In genomic region chr4:156076911-156077382, GRCm38 (mm10) we compare ENCODE assay signal across 9 mouse cellular contexts. TPM values are rescaled to one million over a fixed set of nuclear protein-coding genes. Genes with fewer than 3 reads are reported as not detected.
DNase-seq lines count a peak whose midpoint lies in the region; ATAC-seq lines count a peak whose summit lies in the region.
"Had no signal": no experiment of that assay in that cellular context is flagged by ENCODE, and none has a peak within 500 bp of the region (broad histone marks: within the 10 kb centered on the region; RNA-seq: fewer than 3 reads in every experiment).

No protein-coding gene starts in this region.

- H3K9me3 ChIP-seq in heart, embryonic 14.5 days (ENCODE audit: control insufficient read depth, low read length): no peaks in the 10 kb centered on the region
- no peaks in the 10 kb centered on the region for H3K9me3 ChIP-seq in intestine, embryonic 16.5 days (ENCODE audit: control insufficient read depth, low read length)
- no peaks in the 10 kb centered on the region for H3K9me3 ChIP-seq in neural tube, embryonic 12.5 days

- peak overlapping the region; percentile 49 to 53; a peak in 3 of 4 replicates for H3K4me3 ChIP-seq in heart, embryonic 14.5 days (ENCODE audit: control insufficient read depth in 1 of 2, insufficient read depth in 1 of 2, low read depth in 1 of 2, low read length in 2 of 2)
- H3K4me3 ChIP-seq in intestine, embryonic 16.5 days (ENCODE audit: low read length): peak overlapping the region; percentile 53
- H3K4me3 ChIP-seq in neural tube, embryonic 12.5 days: no peak overlapping the region

- no peak for DNase-seq in heart, postnatal 4 days
- no peak for DNase-seq in frontal cortex, postnatal 36 days (ENCODE audit: low spot score in 2 of 2)
- no peak for DNase-seq in cerebellum, postnatal 25 days
- no peak for DNase-seq in left cerebral cortex, adult 9 months (ENCODE audit: low spot score in 2 of 2)

- peak overlapping the region; percentile 67; the same call in 1 of the 2 replicates for H3K9ac ChIP-seq in heart, embryonic 14.5 days (ENCODE audit: low read length)
- peak overlapping the region; percentile 75 for H3K9ac ChIP-seq in intestine, embryonic 16.5 days (ENCODE audit: low read depth, low read length)
- H3K9ac ChIP-seq in neural tube, embryonic 12.5 days: no peak overlapping the region

- H3K27me3 ChIP-seq in heart, embryonic 14.5 days (ENCODE audit: control insufficient read depth, insufficient read depth, low read length): peaks cover 8% of the 10 kb centered on the region
- peaks cover 5% of the 10 kb centered on the region; the same call in 1 of the 2 replicates for H3K27me3 ChIP-seq in intestine, embryonic 16.5 days (replicated peaks; ENCODE audit: control insufficient read depth, insufficient read depth, low read length)
- H3K27me3 ChIP-seq in neural tube, embryonic 12.5 days (replicated peaks): peaks cover 27% of the 10 kb centered on the region

- H3K27ac ChIP-seq in heart, embryonic 14.5 days (replicated peaks in 1 of 2; ENCODE audit: control insufficient read depth in 1 of 2, insufficient read depth in 1 of 2, low read depth in 2 of 2, low read length in 2 of 2): peak overlapping the region in 1 of 2 experiments; percentile 33; a peak in 1 of 4 replicates
- peak overlapping the region; percentile 83 for H3K27ac ChIP-seq in intestine, embryonic 16.5 days (ENCODE audit: low read length)
- no peak overlapping the region for H3K27ac ChIP-seq in neural tube, embryonic 12.5 days

- H3K36me3 ChIP-seq in heart, embryonic 14.5 days (ENCODE audit: control insufficient read depth, insufficient read depth, low read length): no peaks in the 10 kb centered on the region
- no peaks in the 10 kb centered on the region for H3K36me3 ChIP-seq in intestine, embryonic 16.5 days (ENCODE audit: control insufficient read depth, insufficient read depth, low read length)
- no peaks in the 10 kb centered on the region for H3K36me3 ChIP-seq in neural tube, embryonic 12.5 days

- H3K4me2 ChIP-seq in heart, embryonic 14.5 days (ENCODE audit: low read length): peak overlapping the region; percentile 98
- H3K4me2 ChIP-seq in intestine, embryonic 16.5 days (ENCODE audit: low read depth, low read length): peak overlapping the region; percentile 82
- H3K4me2 ChIP-seq in neural tube, embryonic 12.5 days (replicated peaks): peak overlapping the region; percentile 60

- no peak for ATAC-seq in heart, embryonic 14.5 days (ENCODE audit: insufficient number of reproducible peaks, insufficient read depth, low FRiP score, low read depth)
- ATAC-seq in common myeloid progenitor, adult 5-6 weeks (replicated peaks; ENCODE audit: low read depth, poor library complexity, severe bottlenecking): peak; percentile 62
- peak; percentile 41 for ATAC-seq in intestine, embryonic 16.5 days
- ATAC-seq in neural tube, embryonic 12.5 days (ENCODE audit: low FRiP score, low read depth): no peak

- 12% methylated on average over 8 of the region's 8 CpGs for WGBS in heart, embryonic 14.5 days
- 8% methylated on average over 8 of the region's 8 CpGs for WGBS in intestine, embryonic 16.5 days
- 9% methylated on average over 8 of the region's 8 CpGs for WGBS in neural tube, embryonic 12.5 days

- H3K4me1 ChIP-seq in heart, embryonic 14.5 days (ENCODE audit: control insufficient read depth in 2 of 2, insufficient read depth in 2 of 2, low read length in 2 of 2): peaks cover 14 to 15% of the 10 kb centered on the region in 2 experiments
- H3K4me1 ChIP-seq in intestine, embryonic 16.5 days (ENCODE audit: control insufficient read depth, insufficient read depth, low read length): peaks cover 18% of the 10 kb centered on the region
- H3K4me1 ChIP-seq in neural tube, embryonic 12.5 days: peaks cover 14% of the 10 kb centered on the region

RNA-seq across cellular contexts. Expression of gene Ttll10, which starts 17.7 kb away (rescaled TPM):
- 0.11 and 0.26 TPM in 2 replicates for polyA plus RNA-seq in heart, embryonic 14.5 days (2014; fragmentation: Nextera tagmentation; extraction: Ambion mirVana)
- total RNA-seq in heart, postnatal 4 days (2021): under 1 TPM; 0.16 to 0.55 TPM
- total RNA-seq in common myeloid progenitor, adult 5-6 weeks (2017): not detected in 2 replicates
- polyA plus RNA-seq in intestine, embryonic 16.5 days (2015; fragmentation: Nextera tagmentation; extraction: Ambion mirVana): 4.2 and 4.7 TPM in 2 replicates
- 0.20 TPM in 1 of 2 replicates, not detected in the other for polyA plus RNA-seq in neural tube, embryonic 12.5 days (2016; fragmentation: Nextera tagmentation; extraction: Ambion mirVana)
- total RNA-seq: heart, postnatal 10 days had no signal

RNA-seq across cellular contexts. Expression of gene 9430015G10Rik, which starts 32.8 kb away (rescaled TPM):
- polyA plus RNA-seq in heart, embryonic 14.5 days (2014; fragmentation: Nextera tagmentation; extraction: Ambion mirVana): 12.0 and 14.6 TPM in 2 replicates
- total RNA-seq in heart, postnatal 4 days (2021): 1 to 10 TPM; 7.3 to 9.4 TPM
- total RNA-seq in common myeloid progenitor, adult 5-6 weeks (2017): 34.1 and 42.2 TPM in 2 replicates
- polyA plus RNA-seq in intestine, embryonic 16.5 days (2015; fragmentation: Nextera tagmentation; extraction: Ambion mirVana): 21.4 and 22.3 TPM in 2 replicates
- polyA plus RNA-seq in neural tube, embryonic 12.5 days (2016; fragmentation: Nextera tagmentation; extraction: Ambion mirVana): 42.4 and 45.6 TPM in 2 replicates

RNA-seq across cellular contexts. Expression of gene Tnfrsf18, which starts 51.0 kb away (rescaled TPM):
- polyA plus RNA-seq in heart, embryonic 14.5 days (2014; fragmentation: Nextera tagmentation; extraction: Ambion mirVana): 2.2 and 2.3 TPM in 2 replicates
- total RNA-seq in heart, postnatal 4 days (2021): under 1 TPM in 1 of 2 experiments, not detected in 1; 0.29 TPM
- total RNA-seq in common myeloid progenitor, adult 5-6 weeks (2017): 6.1 and 9.8 TPM in 2 replicates
- 1.0 and 1.4 TPM in 2 replicates for polyA plus RNA-seq in intestine, embryonic 16.5 days (2015; fragmentation: Nextera tagmentation; extraction: Ambion mirVana)
- 1.6 and 2.0 TPM in 2 replicates for polyA plus RNA-seq in neural tube, embryonic 12.5 days (2016; fragmentation: Nextera tagmentation; extraction: Ambion mirVana)

RNA-seq across cellular contexts. Expression of gene Rnf223, which starts 53.4 kb away (rescaled TPM):
- 0.07 and 0.22 TPM in 2 replicates for polyA plus RNA-seq in heart, embryonic 14.5 days (2014; fragmentation: Nextera tagmentation; extraction: Ambion mirVana)
- total RNA-seq in heart, postnatal 4 days (2021): under 1 TPM in 1 of 2 experiments, not detected in 1; 0.25 TPM
- total RNA-seq in common myeloid progenitor, adult 5-6 weeks (2017): 0.05 TPM in 1 of 2 replicates, not detected in the other
- polyA plus RNA-seq in intestine, embryonic 16.5 days (2015; fragmentation: Nextera tagmentation; extraction: Ambion mirVana): 0.09 and 0.10 TPM in 2 replicates
- polyA plus RNA-seq in neural tube, embryonic 12.5 days (2016; fragmentation: Nextera tagmentation; extraction: Ambion mirVana): 0.52 TPM in 2 replicates
- total RNA-seq: heart, postnatal 10 days had no signal

Comparison
In these comparisons a context has a peak if more than half of its experiments do, and no peak if none do; other contexts are left out.
1. ATAC-seq: peak in common myeloid progenitor, adult 5-6 weeks (single experiment) and intestine, embryonic 16.5 days (single experiment); none in heart, embryonic 14.5 days (single experiment) and neural tube, embryonic 12.5 days (single experiment).
2. Peak in every context shown above with its lines, with median percentiles within 50 percentile points of each other: H3K4me2 ChIP-seq.